Mouse (Mus musculus): ENCODE data around the gene Olfm1. TPM values are rescaled to one million over a fixed set of nuclear protein-coding genes. Genes with fewer than 3 reads are reported as not detected.

Olfm1 gene
- polyA plus RNA-seq, 1 experiment from 2014 or later = 14.8 TPM

- Histone ChIP-seq H3K9ac (ENCODE audit: low read length) (no peak overlapping the region), H3K9me3 (replicated peaks; ENCODE audit: control insufficient read depth, low read length) (no peaks in the 10 kb centered on the region), H3K36me3 (ENCODE audit: control insufficient read depth, insufficient read depth, low read length) (no peaks in the 10 kb centered on the region), H3K27ac (ENCODE audit: low read length) (no peak overlapping the region), H3K4me2 (ENCODE audit: low read depth, low read length) (no peak overlapping the region), H3K4me3 (replicated peaks; ENCODE audit: low read length) (no peak overlapping the region), H3K27me3 (ENCODE audit: control insufficient read depth, insufficient read depth, low read length) (no peaks in the 10 kb centered on the region), H3K4me1 (ENCODE audit: control insufficient read depth, insufficient read depth, low read length) (no peaks in the 10 kb centered on the region)
- WGBS = 65% methylated on average over 8 of the region's 8 CpGs
- no peak for ATAC-seq (ENCODE audit: insufficient read depth, low FRiP score)
Observed at GRCm38 (mm10) chr2:28239616-28240015, 46.8 kb downstream of the Olfm1 start.

DNA sequence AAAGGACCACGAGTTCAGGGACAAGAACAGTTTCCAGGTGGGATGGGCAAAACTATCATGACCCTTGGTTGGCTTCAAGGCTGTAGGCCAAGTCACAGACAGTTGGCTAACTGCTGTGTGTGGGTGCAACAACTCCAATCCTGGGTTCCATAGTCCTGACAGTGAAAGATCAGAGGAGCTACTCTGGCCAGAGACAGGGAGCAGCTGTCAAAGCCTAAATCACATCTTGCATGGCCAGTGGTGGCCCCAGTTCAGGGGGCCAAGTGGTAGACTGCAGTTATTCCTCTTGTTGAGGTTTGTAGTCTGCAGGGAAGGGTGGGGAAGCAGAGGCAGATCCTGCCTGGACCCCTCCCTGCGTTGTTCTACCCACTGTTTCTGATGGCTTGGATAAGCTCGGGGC is 48.1 kb downstream of the Olfm1 start:
- WGBS = 81% methylated on average over 3 of the region's 3 CpGs
- no peaks in the 10 kb centered on the region for H3K4me1 ChIP-seq (ENCODE audit: control insufficient read depth, insufficient read depth, low read length)
- H3K27me3 ChIP-seq (ENCODE audit: control insufficient read depth, insufficient read depth, low read length) = no peaks in the 10 kb centered on the region
- no peaks in the 10 kb centered on the region for H3K36me3 ChIP-seq (ENCODE audit: control insufficient read depth, insufficient read depth, low read length)
- H3K4me3 ChIP-seq (replicated peaks; ENCODE audit: low read length) = no peak overlapping the region
- H3K4me2 ChIP-seq (ENCODE audit: low read depth, low read length) = no peak overlapping the region
- H3K9ac ChIP-seq (ENCODE audit: low read length) = no peak overlapping the region
- no peak overlapping the region for H3K27ac ChIP-seq (ENCODE audit: low read length)
- ATAC-seq (ENCODE audit: insufficient read depth, low FRiP score) = no peak
- no peaks in the 10 kb centered on the region for H3K9me3 ChIP-seq (replicated peaks; ENCODE audit: control insufficient read depth, low read length)

- Histone ChIP-seq H3K27ac (ENCODE audit: low read length) (no peak overlapping the region), H3K27me3 (ENCODE audit: control insufficient read depth, insufficient read depth, low read length) (no peaks in the 10 kb centered on the region), H3K4me1 (ENCODE audit: control insufficient read depth, insufficient read depth, low read length) (no peaks in the 10 kb centered on the region), H3K4me3 (replicated peaks; ENCODE audit: low read length) (no peak overlapping the region), H3K9me3 (replicated peaks; ENCODE audit: control insufficient read depth, low read length) (no peaks in the 10 kb centered on the region), H3K9ac (ENCODE audit: low read length) (no peak overlapping the region), H3K36me3 (ENCODE audit: control insufficient read depth, insufficient read depth, low read length) (no peaks in the 10 kb centered on the region), H3K4me2 (ENCODE audit: low read depth, low read length) (no peak overlapping the region)
- 59% methylated on average over 17 of the region's 17 CpGs for WGBS
- no peak for ATAC-seq (ENCODE audit: insufficient read depth, low FRiP score)
Observed at GRCm38 (mm10) chr2:28241520-28242221, 48.9 kb downstream of the Olfm1 start.

GRCm38 (mm10) chr2:28242222-28242543 is 49.4 kb downstream of the Olfm1 start:
- H3K27ac ChIP-seq (ENCODE audit: low read length) = no peak overlapping the region
- H3K9ac ChIP-seq (ENCODE audit: low read length) = no peak overlapping the region
- 61% methylated on average over 5 of the region's 5 CpGs for WGBS
- no peaks in the 10 kb centered on the region for H3K27me3 ChIP-seq (ENCODE audit: control insufficient read depth, insufficient read depth, low read length)
- no peaks in the 10 kb centered on the region for H3K4me1 ChIP-seq (ENCODE audit: control insufficient read depth, insufficient read depth, low read length)
- H3K4me2 ChIP-seq (ENCODE audit: low read depth, low read length) = no peak overlapping the region
- ATAC-seq (ENCODE audit: insufficient read depth, low FRiP score) = no peak
- no peaks in the 10 kb centered on the region for H3K9me3 ChIP-seq (replicated peaks; ENCODE audit: control insufficient read depth, low read length)
- H3K4me3 ChIP-seq (replicated peaks; ENCODE audit: low read length) = no peak overlapping the region
- H3K36me3 ChIP-seq (ENCODE audit: control insufficient read depth, insufficient read depth, low read length) = no peaks in the 10 kb centered on the region

GRCm38 (mm10) chr2:28244667-28245395 is 52.0 kb downstream of the Olfm1 start:
- no peak overlapping the region for H3K27ac ChIP-seq (ENCODE audit: low read length)

DNA sequence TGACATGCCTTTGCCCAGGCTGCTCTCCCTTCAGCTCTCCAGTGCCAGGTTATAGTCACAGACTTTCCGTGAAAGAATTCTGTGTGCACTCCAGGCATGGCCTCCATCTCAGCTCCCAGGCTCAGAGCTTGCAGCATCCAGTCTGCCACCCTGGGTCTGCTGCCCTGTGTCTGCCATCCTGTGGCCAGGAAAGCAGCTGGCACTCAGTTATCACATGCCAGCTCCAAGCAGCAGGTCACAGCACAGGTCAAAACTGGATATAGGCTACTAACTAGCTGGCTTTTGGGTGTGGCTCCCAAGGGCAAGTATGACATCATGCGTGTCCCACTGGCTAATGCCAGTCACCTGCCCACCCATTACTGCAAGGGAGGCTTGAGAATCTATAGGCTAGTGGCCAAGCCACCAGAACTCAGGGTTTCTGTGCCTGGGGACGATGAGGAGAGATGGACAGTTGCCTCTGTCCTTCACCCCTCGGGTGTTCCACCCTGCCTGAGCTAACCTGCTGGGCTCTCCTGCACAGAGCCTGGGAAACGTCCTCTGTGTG is 53.4 kb downstream of the Olfm1 start:
- Histone ChIP-seq H3K4me2 (ENCODE audit: low read depth, low read length) (no peak overlapping the region), H3K9me3 (replicated peaks; ENCODE audit: control insufficient read depth, low read length) (no peaks in the 10 kb centered on the region), H3K4me1 (ENCODE audit: control insufficient read depth, insufficient read depth, low read length) (no peaks in the 10 kb centered on the region), H3K27ac (ENCODE audit: low read length) (no peak overlapping the region), H3K36me3 (ENCODE audit: control insufficient read depth, insufficient read depth, low read length) (no peaks in the 10 kb centered on the region), H3K9ac (ENCODE audit: low read length) (no peak overlapping the region), H3K27me3 (ENCODE audit: control insufficient read depth, insufficient read depth, low read length) (no peaks in the 10 kb centered on the region), H3K4me3 (replicated peaks; ENCODE audit: low read length) (no peak overlapping the region)
- 69% methylated on average over 5 of the region's 5 CpGs for WGBS
- ATAC-seq (ENCODE audit: insufficient read depth, low FRiP score) = no peak

More at GRCm38 (mm10) chr2:28244667-28245395, 52.0 kb downstream of the Olfm1 start:
- Histone ChIP-seq H3K4me3 (replicated peaks; ENCODE audit: low read length) (no peak overlapping the region), H3K4me2 (ENCODE audit: low read depth, low read length) (no peak overlapping the region), H3K36me3 (ENCODE audit: control insufficient read depth, insufficient read depth, low read length) (no peaks in the 10 kb centered on the region), H3K9ac (ENCODE audit: low read length) (no peak overlapping the region), H3K27me3 (ENCODE audit: control insufficient read depth, insufficient read depth, low read length) (no peaks in the 10 kb centered on the region), H3K9me3 (replicated peaks; ENCODE audit: control insufficient read depth, low read length) (no peaks in the 10 kb centered on the region), H3K4me1 (ENCODE audit: control insufficient read depth, insufficient read depth, low read length) (no peaks in the 10 kb centered on the region)
- WGBS = 60% methylated on average over 8 of the region's 8 CpGs
- no peak for ATAC-seq (ENCODE audit: insufficient read depth, low FRiP score)

DNA sequence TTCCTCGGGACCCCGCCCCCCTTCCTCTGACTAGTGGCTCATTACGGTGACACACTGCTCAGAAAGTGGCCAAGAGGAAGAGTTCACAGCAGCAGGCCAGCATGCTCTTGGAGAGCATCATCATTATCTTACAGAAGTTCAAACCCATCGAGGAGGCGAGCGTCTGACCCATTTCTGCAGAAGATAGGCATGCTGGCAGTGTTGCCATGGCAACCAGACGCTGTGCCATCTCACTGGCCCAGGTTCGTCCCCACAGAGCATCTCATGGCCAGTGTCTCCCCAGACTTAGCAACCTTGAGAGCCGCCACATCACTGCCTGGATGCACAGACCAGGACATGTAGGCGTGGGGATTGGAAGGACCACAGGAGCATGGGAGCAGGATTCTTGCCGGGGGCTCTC is 54.3 kb downstream of the Olfm1 start:
- no peak overlapping the region for H3K9ac ChIP-seq (ENCODE audit: low read length)
- H3K4me2 ChIP-seq (ENCODE audit: low read depth, low read length) = no peak overlapping the region
- H3K27me3 ChIP-seq (ENCODE audit: control insufficient read depth, insufficient read depth, low read length) = no peaks in the 10 kb centered on the region
- no peak for ATAC-seq (ENCODE audit: insufficient read depth, low FRiP score)
- no peak overlapping the region for H3K27ac ChIP-seq (ENCODE audit: low read length)
- H3K4me1 ChIP-seq (ENCODE audit: control insufficient read depth, insufficient read depth, low read length) = no peaks in the 10 kb centered on the region
- H3K36me3 ChIP-seq (ENCODE audit: control insufficient read depth, insufficient read depth, low read length) = no peaks in the 10 kb centered on the region
- WGBS = 81% methylated on average over 11 of the region's 11 CpGs
- no peak overlapping the region for H3K4me3 ChIP-seq (replicated peaks; ENCODE audit: low read length)
- no peaks in the 10 kb centered on the region for H3K9me3 ChIP-seq (replicated peaks; ENCODE audit: control insufficient read depth, low read length)

DNA sequence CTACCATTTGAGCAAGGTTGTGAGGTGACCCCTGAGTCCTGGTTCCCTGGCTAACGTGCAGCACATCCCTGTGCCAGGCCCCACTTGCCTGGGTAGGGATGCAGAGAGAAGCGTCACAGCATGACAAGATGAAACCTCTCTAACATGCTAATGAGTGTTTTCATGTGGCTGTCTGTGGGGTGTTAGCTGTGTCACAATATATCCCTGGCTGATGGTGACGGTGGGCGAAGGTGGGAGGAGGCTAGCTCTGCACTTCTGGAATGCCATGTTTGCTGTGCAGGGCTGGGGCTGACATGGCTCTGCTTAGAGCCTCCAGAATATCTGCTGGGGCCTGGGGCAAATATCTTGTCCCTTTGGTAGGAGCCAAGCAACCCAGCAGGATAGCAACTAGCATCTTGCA is 59.8 kb downstream of the Olfm1 start:
- no peak overlapping the region for H3K4me2 ChIP-seq (ENCODE audit: low read depth, low read length)
- no peaks in the 10 kb centered on the region for H3K9me3 ChIP-seq (replicated peaks; ENCODE audit: control insufficient read depth, low read length)
- H3K27me3 ChIP-seq (ENCODE audit: control insufficient read depth, insufficient read depth, low read length) = no peaks in the 10 kb centered on the region
- H3K4me3 ChIP-seq (replicated peaks; ENCODE audit: low read length) = no peak overlapping the region
- H3K4me1 ChIP-seq (ENCODE audit: control insufficient read depth, insufficient read depth, low read length) = no peaks in the 10 kb centered on the region
- H3K36me3 ChIP-seq (ENCODE audit: control insufficient read depth, insufficient read depth, low read length) = no peaks in the 10 kb centered on the region
- H3K27ac ChIP-seq (ENCODE audit: low read length) = no peak overlapping the region
- ATAC-seq (ENCODE audit: insufficient read depth, low FRiP score) = no peak
- H3K9ac ChIP-seq (ENCODE audit: low read length) = no peak overlapping the region
- WGBS = 82% methylated on average over 4 of the region's 4 CpGs

- ATAC-seq (ENCODE audit: insufficient read depth, low FRiP score) = no peak
- Histone ChIP-seq H3K9ac (ENCODE audit: low read length) (no peak overlapping the region), H3K27me3 (ENCODE audit: control insufficient read depth, insufficient read depth, low read length) (no peaks in the 10 kb centered on the region), H3K4me2 (ENCODE audit: low read depth, low read length) (no peak overlapping the region), H3K9me3 (replicated peaks; ENCODE audit: control insufficient read depth, low read length) (no peaks in the 10 kb centered on the region), H3K36me3 (ENCODE audit: control insufficient read depth, insufficient read depth, low read length) (no peaks in the 10 kb centered on the region), H3K27ac (ENCODE audit: low read length) (no peak overlapping the region), H3K4me1 (ENCODE audit: control insufficient read depth, insufficient read depth, low read length) (no peaks in the 10 kb centered on the region), H3K4me3 (replicated peaks; ENCODE audit: low read length) (no peak overlapping the region)
- 82% methylated on average over 7 of the region's 7 CpGs for WGBS
Observed at GRCm38 (mm10) chr2:28256029-28256428, 63.2 kb downstream of the Olfm1 start.
